Mouse (Mus musculus) C2C12 (cell line): ENCODE data around the gene Ttc7.
A peak's percentile ranks its signal among the peaks of the same experiment; 100 is the strongest.

ENCODE experiments used
- CTCF ChIP-seq: IDR thresholded peaks from one replicate; pipeline ENCODE4 v1.5.1; 2011; ENCODE audit not compliant: control insufficient read depth, insufficient read depth, insufficient read length
- MAX ChIP-seq: IDR thresholded peaks from one replicate; pipeline ENCODE4 v1.6.1; 2011; ENCODE audit warnings: mild to moderate bottlenecking, control low read depth

DNA sequence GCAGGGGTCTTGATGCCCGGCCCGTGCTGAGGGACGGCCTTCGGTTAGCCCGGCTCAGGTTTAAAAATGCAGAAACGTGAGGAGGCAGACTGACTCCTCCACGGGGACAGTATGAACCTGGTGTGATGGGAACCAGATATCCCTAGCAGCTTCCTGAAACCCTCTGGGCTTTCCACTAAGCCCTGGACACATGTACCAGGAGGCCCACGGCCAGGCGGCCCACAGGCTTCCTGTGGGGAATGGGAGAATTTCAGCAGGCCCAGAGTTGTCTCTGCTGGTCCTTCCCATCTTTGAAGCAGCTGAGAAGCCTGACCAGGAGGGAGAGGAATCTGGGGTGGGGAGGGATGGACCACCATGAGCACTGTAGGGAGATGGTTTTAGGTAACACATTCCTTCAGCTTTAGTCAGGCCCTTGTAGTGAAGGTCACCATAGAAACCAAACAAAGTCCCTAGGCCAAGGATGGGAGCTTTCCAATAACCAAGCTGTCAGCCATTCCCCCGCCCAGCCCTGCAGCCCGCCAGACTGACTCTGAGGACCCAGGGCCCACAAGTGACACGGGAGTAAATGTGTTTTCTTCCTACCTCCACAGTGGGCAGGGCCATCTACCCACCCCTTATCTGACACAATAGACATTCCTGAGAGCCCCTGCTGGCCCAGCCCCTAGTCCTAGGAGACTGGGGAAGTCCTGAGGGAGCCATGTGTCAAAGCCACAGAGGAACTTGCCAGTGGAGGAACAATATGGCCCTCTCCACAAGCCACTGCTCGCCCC, 68.0 kb downstream of the Ttc7 start:
- TF ChIP-seq MAX (peak; percentile 39), CTCF (no peak)
